Mouse (Mus musculus): Measurements from ENCODE around the gene Chchd3.

The Chchd3 gene

DNA sequence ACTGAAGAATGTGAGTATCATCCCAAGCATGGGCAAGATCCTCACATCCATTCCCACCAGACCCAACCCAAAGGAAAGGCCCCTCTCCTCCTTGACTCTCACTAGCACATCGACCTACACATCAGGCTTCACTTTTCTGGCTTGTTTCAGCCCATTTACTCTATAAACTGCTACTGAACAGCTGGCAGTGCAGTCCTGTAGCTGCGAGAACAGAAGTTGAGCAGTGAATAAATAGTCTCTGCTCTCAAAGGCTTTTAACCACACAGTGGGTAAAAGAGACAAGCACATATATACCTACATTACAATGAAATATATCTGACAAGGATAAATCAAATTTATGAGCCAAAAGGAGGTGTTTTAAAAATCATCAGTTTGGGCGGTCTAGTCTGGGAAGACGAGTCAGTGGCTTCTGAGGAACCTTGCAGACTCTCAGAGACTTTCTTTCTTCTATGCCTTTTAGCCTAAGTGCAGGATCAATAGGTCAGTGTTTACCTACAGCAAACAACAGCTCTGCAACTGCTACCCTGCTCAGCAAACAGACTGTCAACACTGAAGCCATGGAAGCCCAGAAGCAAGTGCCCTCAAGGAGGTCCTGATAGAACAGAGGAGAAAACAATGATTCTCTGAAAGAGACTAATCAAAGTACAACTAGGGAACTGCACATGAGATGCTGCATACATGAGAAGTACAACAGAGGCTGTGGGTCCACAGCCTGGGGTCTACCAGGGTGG lies 19.5 kb downstream of the Chchd3 start:
- no peak for TF ChIP-seq CTCF (conservative IDR thresholded peaks at IDR 0.05; ENCODE audit: low read length)
- TF ChIP-seq NANOG (IDR thresholded peaks at IDR 0.05; ENCODE audit: borderline replicate concordance, low read length) = no peak
- TF ChIP-seq POU5F1 (IDR thresholded peaks at IDR 0.05; ENCODE audit: borderline replicate concordance, low read length) = no peak
- Histone ChIP-seq H3K9me3 (ENCODE audit: low read length) (no peaks in the 10 kb centered on the region), H3K4me3 (replicated peaks; ENCODE audit: low read length) (no peak overlapping the region), H3K36me3 (ENCODE audit: insufficient read depth, low read length) (peaks cover 59% of the 10 kb centered on the region), H3K27me3 (ENCODE audit: insufficient read depth, low read length) (no peaks in the 10 kb centered on the region), H3K4me1 (replicated peaks; ENCODE audit: low read depth, low read length) (peaks cover 8% of the 10 kb centered on the region)

DNA sequence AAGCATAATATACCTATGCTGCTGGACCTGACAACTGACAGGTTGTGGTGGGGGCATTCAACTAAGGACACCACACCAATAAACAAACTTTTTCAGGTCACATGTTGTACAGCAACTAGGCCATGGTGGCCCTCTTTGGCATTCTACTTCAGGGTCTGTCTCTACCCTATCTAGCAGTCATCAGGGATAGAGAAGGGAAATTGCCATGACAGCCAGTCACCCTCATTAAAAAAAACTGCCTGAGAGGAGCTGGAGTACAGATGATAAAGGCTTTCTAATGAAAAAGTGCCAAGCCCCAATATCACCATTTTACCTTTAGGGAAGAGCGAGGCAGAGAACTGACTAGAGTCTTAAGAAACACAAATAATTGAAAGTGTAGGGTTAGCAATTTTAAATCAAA lies 27.5 kb downstream of the Chchd3 start:
- Histone ChIP-seq H3K9me3 (ENCODE audit: low read length) (no peaks in the 10 kb centered on the region), H3K27me3 (ENCODE audit: insufficient read depth, low read length) (no peaks in the 10 kb centered on the region), H3K36me3 (ENCODE audit: insufficient read depth, low read length) (peaks cover 34% of the 10 kb centered on the region), H3K4me1 (replicated peaks; ENCODE audit: low read depth, low read length) (no peaks in the 10 kb centered on the region; the same call in none of the 2 replicates), H3K4me3 (replicated peaks; ENCODE audit: low read length) (no peak overlapping the region)
- TF ChIP-seq NANOG (IDR thresholded peaks at IDR 0.05; ENCODE audit: borderline replicate concordance, low read length) = no peak
- no peak for TF ChIP-seq CTCF (conservative IDR thresholded peaks at IDR 0.05; ENCODE audit: low read length)
- no peak for TF ChIP-seq POU5F1 (IDR thresholded peaks at IDR 0.05; ENCODE audit: borderline replicate concordance, low read length)

DNA sequence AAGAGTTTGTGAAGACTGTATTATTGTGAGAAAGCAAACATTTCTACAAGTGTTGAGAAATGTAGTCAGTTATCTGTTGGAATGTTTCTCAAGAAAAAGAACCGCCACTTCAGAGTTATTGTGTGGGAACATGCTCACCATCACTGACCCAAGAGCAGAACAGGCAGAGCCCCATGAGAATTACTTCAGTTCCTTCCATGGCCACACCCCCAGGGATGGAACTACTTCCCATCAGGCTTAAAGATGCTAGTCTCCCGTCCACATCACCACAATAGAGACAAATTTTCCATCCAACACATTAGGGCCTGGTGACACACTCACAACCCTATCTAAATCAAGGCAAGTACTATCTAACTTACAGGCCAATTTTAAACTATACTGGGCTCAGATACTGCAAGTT lies 28.4 kb downstream of the Chchd3 start:
- H3K4me3 ChIP-seq (replicated peaks; ENCODE audit: low read length) = no peak overlapping the region
- H3K4me1 ChIP-seq (replicated peaks; ENCODE audit: low read depth, low read length) = no peaks in the 10 kb centered on the region; the same call in none of the 2 replicates
- H3K36me3 ChIP-seq (ENCODE audit: insufficient read depth, low read length) = peaks cover 25% of the 10 kb centered on the region; the same call in 1 of the 2 replicates
- no peak for TF ChIP-seq NANOG (IDR thresholded peaks at IDR 0.05; ENCODE audit: borderline replicate concordance, low read length)
- TF ChIP-seq POU5F1 (IDR thresholded peaks at IDR 0.05; ENCODE audit: borderline replicate concordance, low read length) = no peak
- no peaks in the 10 kb centered on the region for H3K27me3 ChIP-seq (ENCODE audit: insufficient read depth, low read length)
- no peaks in the 10 kb centered on the region for H3K9me3 ChIP-seq (ENCODE audit: low read length)

DNA sequence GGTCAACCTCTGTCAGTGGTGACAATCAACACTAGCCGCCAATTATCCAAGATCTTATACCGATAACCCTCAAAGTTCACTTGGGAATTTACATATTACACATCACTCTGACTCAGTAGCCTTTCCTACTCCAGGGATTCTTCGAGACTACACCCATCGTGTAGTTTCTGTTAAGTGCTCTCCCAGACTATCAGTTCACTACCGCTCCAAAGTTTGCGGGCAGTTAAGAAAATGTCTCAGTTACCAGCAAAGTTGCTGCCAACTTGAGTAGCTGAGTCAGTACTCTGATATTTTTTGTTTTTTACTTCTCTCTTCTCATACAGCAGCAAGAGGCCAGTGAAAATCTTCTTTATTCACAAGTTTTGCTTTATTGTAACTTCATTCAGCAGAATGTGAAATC lies 31.8 kb downstream of the Chchd3 start:
- Histone ChIP-seq H3K4me1 (replicated peaks; ENCODE audit: low read depth, low read length) (no peaks in the 10 kb centered on the region; the same call in 1 of the 2 replicates), H3K4me3 (replicated peaks; ENCODE audit: low read length) (no peak overlapping the region), H3K36me3 (ENCODE audit: insufficient read depth, low read length) (peaks cover 2% of the 10 kb centered on the region; the same call in 1 of the 2 replicates), H3K27me3 (ENCODE audit: insufficient read depth, low read length) (no peaks in the 10 kb centered on the region), H3K9me3 (ENCODE audit: low read length) (no peaks in the 10 kb centered on the region)
- TF ChIP-seq POU5F1 (IDR thresholded peaks at IDR 0.05; ENCODE audit: borderline replicate concordance, low read length) = no peak
- TF ChIP-seq NANOG (IDR thresholded peaks at IDR 0.05; ENCODE audit: borderline replicate concordance, low read length) = no peak
- TF ChIP-seq CTCF (conservative IDR thresholded peaks at IDR 0.05; ENCODE audit: low read length) = no peak

DNA sequence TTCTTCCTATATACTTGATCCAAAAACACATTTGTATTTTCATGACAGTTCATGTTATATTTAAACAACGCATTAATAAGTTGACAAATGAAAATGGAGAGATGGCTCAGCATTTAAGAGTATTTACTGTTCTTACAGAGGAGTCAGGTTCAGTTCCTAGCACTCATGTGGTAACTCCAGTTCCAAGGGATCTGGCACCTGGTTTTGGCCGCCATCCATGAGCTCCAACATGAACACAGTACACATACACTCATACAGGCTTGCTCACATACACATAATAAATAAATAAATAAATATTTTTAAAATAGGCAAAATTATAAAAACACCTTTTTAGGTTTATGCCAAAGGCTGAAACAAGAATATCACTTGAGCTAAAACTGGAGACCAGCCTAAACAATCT lies 35.0 kb downstream of the Chchd3 start:
- no peak for TF ChIP-seq CTCF (conservative IDR thresholded peaks at IDR 0.05; ENCODE audit: low read length)
- no peak for TF ChIP-seq POU5F1 (IDR thresholded peaks at IDR 0.05; ENCODE audit: borderline replicate concordance, low read length)
- H3K4me1 ChIP-seq (replicated peaks; ENCODE audit: low read depth, low read length) = no peaks in the 10 kb centered on the region; the same call in 1 of the 2 replicates

DNA sequence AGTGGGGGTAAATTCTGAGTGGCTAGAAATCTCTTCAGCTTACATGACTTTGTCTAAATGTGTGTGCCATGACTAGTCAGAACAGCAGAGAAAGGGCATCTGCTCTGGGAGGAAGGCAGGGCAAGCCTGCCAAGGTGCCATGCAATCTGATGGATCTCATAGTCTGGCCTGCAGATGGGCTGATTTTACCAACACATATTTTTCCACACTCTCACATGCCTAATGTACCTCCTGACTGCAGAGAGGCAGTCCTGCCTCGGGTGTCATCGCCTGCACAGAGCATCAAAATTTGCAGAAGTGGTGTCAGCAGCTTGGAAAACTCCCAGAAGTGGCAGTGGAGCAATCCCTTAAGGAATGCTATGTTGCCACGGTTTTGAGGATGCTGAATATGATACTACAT lies 55.5 kb downstream of the Chchd3 start:
- Histone ChIP-seq H3K4me3 (replicated peaks; ENCODE audit: low read length) (no peak overlapping the region), H3K36me3 (ENCODE audit: insufficient read depth, low read length) (peaks cover 24% of the 10 kb centered on the region), H3K9me3 (ENCODE audit: low read length) (no peaks in the 10 kb centered on the region), H3K27me3 (ENCODE audit: insufficient read depth, low read length) (no peaks in the 10 kb centered on the region), H3K4me1 (replicated peaks; ENCODE audit: low read depth, low read length) (0 out of 2 replicates have a peak, but pooled peaks cover 6% of the 10 kb centered on the region)
- TF ChIP-seq CTCF (conservative IDR thresholded peaks at IDR 0.05; ENCODE audit: low read length) = no peak
- TF ChIP-seq POU5F1 (IDR thresholded peaks at IDR 0.05; ENCODE audit: borderline replicate concordance, low read length) = no peak
- no peak for TF ChIP-seq NANOG (IDR thresholded peaks at IDR 0.05; ENCODE audit: borderline replicate concordance, low read length)

More for the DNA sequence above, 35.0 kb downstream of the Chchd3 start:
- Histone ChIP-seq H3K4me3 (replicated peaks; ENCODE audit: low read length) (no peak overlapping the region), H3K9me3 (ENCODE audit: low read length) (no peaks in the 10 kb centered on the region), H3K27me3 (ENCODE audit: insufficient read depth, low read length) (no peaks in the 10 kb centered on the region), H3K36me3 (ENCODE audit: insufficient read depth, low read length) (0 out of 2 replicates have a peak, but pooled peaks cover 2% of the 10 kb centered on the region)

DNA sequence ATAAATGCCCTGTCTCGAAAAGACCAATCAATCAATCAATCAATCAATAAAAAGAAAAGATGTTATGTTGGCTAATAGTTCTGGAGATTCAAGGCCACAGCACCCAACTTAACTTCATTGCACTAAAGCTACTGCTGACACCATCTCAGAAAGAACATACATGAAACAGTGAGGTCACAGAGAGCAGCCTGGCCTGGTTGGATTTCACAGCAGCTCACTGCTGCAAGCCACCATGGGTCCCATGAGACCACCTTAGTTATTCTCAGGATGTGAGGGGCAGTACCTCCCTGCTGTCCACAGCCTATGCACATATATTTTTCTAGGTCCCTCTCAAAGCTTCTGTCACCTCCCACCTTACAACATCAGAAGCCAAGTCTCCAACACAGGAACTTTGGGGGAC lies 57.1 kb downstream of the Chchd3 start:
- Histone ChIP-seq H3K4me1 (replicated peaks; ENCODE audit: low read depth, low read length) (0 out of 2 replicates have a peak, but pooled peaks cover 6% of the 10 kb centered on the region), H3K36me3 (ENCODE audit: insufficient read depth, low read length) (peaks cover 23% of the 10 kb centered on the region), H3K9me3 (ENCODE audit: low read length) (no peaks in the 10 kb centered on the region), H3K4me3 (replicated peaks; ENCODE audit: low read length) (no peak overlapping the region), H3K27me3 (ENCODE audit: insufficient read depth, low read length) (no peaks in the 10 kb centered on the region)
- TF ChIP-seq CTCF (conservative IDR thresholded peaks at IDR 0.05; ENCODE audit: low read length) (no peak), NANOG (IDR thresholded peaks at IDR 0.05; ENCODE audit: borderline replicate concordance, low read length) (no peak), POU5F1 (IDR thresholded peaks at IDR 0.05; ENCODE audit: borderline replicate concordance, low read length) (no peak)

DNA sequence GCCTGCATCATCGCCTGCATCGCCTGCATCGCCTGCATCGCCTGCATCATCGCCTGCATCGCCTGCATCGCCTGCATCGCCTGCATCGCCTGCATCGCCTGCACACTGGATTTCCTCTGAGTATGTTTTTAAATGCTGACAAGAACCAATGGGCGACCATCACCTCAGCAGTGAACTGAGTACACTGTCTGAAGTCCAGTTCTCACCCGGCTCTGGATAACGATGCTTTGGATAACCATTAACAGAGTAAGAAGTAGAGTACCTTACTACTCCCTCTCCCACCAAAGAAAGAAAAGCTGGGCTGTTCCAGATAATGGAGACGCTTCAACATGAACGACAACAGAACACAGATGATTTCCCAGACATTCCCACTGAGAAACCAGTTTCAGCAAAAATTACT lies 58.8 kb downstream of the Chchd3 start:
- no peak for TF ChIP-seq NANOG (IDR thresholded peaks at IDR 0.05; ENCODE audit: borderline replicate concordance, low read length)
- no peak for TF ChIP-seq CTCF (conservative IDR thresholded peaks at IDR 0.05; ENCODE audit: low read length)
- TF ChIP-seq POU5F1 (IDR thresholded peaks at IDR 0.05; ENCODE audit: borderline replicate concordance, low read length) = no peak

More for the DNA sequence above, 58.8 kb downstream of the Chchd3 start:
- Histone ChIP-seq H3K36me3 (ENCODE audit: insufficient read depth, low read length) (peaks cover 23% of the 10 kb centered on the region), H3K9me3 (ENCODE audit: low read length) (no peaks in the 10 kb centered on the region), H3K4me1 (replicated peaks; ENCODE audit: low read depth, low read length) (0 out of 2 replicates have a peak, but pooled peaks cover 6% of the 10 kb centered on the region), H3K27me3 (ENCODE audit: insufficient read depth, low read length) (no peaks in the 10 kb centered on the region), H3K4me3 (replicated peaks; ENCODE audit: low read length) (no peak overlapping the region)
